Mouse (Mus musculus): Measurements from ENCODE around the gene Bloc1s3.

Bloc1s3 gene

DNA sequence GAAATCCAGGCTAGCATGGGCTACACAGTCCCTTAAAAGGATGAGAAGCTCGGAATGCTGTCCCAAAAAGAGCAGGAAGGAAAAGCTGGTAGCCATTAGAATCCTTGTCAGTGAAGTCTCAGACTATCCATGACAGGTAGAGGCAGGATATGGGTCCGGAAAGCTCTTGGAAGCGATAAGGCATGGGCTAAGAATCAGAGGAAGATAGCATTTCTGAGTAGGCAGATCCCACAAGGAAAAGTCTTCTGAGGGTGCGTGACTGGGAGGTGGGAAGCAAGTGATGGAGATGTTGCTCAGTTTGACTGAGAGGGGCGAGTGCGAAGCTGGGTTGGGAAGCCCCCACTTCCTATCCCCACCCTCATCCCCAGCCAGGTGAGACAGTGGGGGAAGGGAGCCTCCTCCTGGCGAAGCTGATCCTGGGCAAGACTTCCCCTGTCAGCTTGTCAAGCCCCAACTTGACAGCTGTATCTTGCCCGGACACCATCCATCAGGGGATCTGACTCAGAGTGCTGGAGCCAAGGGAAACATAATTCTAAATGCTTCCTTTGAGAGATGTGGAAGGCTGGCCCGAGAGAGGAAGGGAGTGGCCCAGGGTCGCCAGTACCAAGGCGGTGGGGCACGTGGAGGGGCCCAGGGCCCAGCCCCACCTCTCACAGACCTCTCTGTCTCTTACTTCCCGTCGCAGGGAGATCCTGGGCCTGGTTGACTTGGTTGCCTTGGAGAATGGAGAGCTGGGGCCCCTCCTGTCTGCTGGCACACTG, 30.4 kb downstream of the Bloc1s3 start:
- no peak for DNase-seq (ENCODE audit: low spot score in 2 of 2)

DNA sequence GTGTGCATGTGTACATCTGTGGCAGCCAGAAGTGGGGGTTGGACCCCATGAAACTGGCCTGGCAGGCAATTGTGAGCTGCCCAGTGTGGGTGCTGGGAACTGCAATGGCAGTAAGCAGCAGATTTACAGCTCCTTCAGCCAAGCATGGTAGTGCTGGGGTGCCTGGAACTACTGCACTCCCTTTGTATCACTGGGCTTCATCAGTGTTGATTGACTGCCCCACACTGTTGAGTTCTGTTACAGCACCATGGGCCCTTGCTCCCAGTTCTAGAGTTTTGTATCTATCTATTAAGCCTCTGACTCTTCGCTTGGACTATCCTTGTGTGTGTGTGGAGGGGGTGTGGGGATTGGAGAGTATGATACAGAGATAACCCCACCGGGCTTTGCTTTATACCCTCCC, 31.1 kb downstream of the Bloc1s3 start:
- DNase-seq (ENCODE audit: low spot score in 2 of 2) = no peak

DNA sequence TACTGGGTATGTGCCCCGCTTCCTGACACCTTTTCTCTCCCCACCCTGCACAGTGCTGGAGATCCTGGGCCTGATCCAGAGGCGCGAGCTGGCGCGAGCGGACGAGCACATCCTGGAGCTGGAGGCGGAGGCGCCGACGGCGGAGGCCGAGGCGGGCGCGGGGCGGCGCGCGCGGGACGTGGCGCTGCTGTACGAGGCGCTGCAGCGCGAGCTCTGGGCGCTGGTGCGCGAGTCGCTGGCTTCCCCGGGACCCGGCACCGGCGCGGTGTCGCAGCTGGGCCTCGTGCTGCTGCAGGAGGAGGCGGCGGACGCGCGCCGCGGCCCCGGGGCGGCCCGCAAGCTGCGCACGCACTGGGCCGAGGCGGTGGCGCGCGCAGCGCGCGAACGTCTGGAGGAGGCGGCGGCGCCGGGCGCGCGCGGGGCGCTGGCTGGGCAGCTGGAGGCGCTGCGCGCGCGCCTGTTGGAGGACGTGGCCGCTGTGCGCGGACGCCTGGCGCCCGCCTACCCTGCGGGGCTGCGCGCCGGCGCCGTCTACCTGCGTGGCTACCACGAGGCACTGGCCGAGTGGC, 34.2 kb downstream of the Bloc1s3 start:
- peak; percentile 56 to 76 for DNase-seq (ENCODE audit: low spot score in 2 of 2)

DNA sequence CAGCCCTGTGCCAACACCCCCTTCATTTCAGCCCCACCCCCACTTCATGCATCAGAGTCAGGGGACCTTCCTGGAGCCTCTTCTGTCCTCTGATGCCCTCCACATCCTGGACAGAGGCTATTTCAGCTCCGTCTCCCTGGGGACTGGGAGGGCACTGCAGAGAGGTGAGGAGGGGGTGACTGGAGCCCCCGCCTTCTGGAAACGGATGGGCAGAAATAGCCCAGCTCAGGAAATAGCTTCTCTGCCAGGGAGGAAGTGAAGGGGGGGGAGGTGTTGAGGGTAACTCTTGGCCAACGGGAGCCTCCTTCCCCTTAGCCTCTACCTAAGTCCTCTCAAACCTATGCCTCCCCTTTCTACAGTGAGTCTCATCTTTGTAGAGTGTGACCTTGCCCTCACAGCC, 35.8 kb downstream of the Bloc1s3 start:
- no peak for DNase-seq (ENCODE audit: low spot score in 2 of 2)

DNA sequence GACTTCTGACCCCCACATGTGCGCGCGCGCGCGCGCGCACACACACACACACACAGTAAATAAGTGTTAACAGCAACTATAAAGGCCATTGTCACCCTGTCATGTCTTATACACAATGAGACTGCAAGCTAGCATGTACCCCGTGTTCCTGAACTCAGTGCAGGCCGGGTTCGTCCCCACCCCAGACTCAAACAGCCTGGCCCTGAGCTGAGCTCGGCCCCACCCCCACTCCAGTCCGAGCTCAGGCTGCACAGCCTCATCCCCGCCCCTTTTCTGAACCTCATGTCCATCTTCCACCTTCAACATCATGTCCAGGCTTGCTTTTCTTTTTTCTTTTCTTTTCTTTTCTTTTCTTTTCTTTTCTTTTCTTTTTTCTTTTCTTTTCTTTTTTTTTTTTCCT, 37.9 kb downstream of the Bloc1s3 start:
- no peak for DNase-seq (ENCODE audit: low spot score in 2 of 2)

DNA sequence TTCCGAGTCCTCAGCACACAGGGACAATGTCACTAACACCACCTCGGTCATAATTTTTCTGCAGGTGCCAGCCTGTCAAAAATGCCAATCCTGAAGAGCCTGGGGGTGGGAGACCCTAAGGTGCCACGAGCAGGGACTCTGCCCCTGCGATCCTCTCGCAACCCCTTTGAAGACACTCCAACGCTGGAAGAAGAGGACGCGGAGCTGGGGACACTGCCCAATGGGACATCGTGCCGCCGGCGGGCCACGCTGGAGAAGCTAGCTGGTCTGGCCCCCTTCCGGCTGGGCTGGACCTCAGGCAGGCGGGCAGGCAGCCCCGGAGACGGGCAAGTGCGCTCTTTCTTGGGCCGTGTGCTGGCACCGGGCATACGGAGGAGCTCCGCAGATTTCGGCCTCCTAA, 38.8 kb downstream of the Bloc1s3 start:
- no peak for DNase-seq (ENCODE audit: low spot score in 2 of 2)

DNA sequence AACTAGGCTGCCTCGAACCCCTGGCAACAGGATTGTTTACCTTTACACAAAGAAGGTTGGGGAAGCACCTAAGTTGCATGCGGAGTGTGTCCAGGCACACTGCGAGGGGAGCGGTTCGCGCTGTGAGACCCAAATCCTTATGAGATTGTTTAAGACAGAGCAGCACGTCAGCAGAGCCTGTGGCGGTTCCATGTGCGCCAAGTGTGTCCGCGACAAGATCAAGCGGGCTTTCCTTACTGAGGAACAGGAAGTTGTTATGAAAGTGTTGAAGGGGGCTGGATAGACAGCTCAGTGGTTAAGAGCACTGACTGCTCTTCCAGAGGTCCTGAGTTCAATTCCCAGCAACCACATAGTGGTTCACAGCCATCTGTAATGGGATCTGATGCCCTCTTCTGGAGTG, 39.9 kb downstream of the Bloc1s3 start:
- no peak for DNase-seq (ENCODE audit: low spot score in 2 of 2)

DNA sequence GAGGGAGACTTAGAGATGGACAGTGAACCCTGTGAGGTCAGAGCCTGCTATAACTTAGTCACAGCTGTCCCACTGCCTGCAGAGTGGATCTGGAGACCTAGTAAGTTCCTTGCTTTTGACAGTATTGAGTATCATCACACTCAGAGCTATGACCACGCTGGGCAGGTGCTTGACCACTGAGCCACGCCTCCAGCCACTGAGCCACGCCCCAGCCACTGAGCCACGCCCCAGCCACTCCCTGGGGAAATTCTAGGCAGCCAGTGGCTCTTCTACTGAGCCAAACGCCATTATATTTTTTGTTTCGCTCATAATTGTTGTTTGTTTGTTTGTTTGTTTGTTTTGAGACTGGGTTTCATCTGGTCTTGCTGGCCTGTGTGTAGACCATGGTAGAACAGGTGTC, 40.5 kb downstream of the Bloc1s3 start:
- no peak for DNase-seq (ENCODE audit: low spot score in 2 of 2)

DNA sequence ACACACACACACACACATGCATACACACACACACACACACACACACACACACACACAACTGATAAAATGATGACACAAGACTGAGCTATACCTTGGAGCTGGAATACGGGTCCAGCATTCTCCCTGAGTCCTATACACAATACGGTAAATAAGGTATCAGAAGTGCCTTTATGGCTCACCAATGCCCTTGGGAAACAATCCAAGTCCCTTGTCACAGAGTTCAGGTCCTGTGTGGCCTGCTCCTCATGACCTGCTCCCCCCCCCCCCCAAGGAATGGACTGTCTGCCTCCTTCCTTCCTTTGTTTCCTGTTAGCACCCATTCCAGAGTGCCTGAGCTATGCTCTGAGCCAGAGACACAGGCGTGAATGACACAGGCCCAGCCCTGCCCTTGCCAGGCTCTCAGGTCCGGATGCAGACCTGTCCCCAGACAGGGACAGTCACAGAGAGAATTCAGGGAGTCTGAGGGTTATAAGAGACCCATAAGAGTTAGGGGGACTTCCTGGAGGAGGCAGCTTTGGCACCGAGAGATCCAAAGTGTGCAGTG, 41.5 kb downstream of the Bloc1s3 start:
- DNase-seq (ENCODE audit: low spot score in 2 of 2) = no peak

DNA sequence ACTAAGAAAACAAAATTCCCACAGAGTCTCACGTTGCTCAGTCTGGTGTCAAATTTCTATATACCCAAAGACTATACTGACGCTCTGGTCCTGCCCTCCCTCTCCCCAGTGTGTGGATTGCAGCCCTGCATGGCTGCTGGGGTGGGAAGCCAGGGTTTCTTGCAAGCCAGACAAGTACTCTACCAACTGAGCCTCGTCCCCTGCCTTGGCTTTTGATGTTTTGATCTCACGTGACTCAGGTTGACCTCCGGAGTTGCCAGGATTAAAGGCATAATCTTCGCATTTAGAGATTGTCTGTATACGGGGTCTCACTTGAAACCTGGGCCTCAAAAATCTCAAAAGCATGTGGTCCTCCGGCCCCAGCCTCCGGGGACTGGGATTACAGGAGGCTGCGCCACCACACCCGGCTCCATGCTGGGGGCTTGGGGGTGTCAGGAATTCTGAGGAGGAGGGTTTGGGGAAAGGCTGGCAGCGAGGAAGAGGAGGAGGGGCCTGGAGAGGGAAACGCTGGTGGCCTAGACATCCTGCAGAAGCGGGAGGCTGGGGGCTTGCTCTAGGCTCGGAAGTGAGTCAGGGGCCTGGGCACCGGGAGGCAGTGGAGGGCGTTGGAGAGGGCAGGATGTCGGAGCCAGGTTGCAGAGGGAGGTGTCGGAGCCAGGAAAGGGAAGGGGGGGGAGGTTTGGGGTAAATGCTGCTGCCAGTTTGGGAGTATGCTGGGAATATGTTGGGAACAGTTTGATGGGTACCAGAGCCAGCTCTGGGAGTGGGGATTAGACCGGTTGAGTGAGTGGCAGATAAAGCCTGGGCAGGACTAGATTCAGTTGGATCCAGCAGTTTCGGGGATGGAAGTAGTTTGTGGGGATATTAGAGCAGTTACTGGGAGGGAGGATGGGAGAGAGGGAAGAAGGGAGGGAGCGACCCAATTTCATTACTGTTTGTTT, 43.5 kb downstream of the Bloc1s3 start:
- DNase-seq (ENCODE audit: low spot score in 2 of 2) = no peak

DNA sequence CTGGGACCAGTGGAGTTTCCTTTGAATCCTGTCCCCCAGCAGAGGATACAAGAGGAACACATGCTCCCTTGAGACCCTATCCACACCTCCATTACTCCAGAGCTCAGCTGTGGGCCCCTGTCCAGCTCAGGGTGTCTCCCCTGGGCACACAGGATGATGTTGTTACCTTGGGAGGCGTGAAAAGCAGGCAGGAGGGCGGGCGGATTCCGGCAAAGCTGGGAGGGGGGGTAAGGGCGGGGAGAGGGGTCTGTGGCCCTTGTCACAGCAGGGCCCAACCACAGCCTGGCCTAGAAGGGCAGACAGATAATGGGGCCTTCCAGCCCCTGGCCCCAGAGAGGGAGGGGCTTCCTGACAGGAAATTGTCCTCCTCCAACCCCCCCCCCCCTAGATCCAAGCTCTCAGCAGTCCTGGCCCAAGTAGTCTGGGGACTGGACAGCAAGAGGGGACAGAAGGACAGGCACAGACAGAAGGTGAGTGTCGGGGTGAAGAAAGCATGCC, 45.2 kb downstream of the Bloc1s3 start, which contains the start of gene Exoc3l2:
Exoc3l2 (plus strand) TSS at position 448 of the 498 bp plus-strand sequence.
- DNase-seq (ENCODE audit: low spot score in 2 of 2) = no peak

DNA sequence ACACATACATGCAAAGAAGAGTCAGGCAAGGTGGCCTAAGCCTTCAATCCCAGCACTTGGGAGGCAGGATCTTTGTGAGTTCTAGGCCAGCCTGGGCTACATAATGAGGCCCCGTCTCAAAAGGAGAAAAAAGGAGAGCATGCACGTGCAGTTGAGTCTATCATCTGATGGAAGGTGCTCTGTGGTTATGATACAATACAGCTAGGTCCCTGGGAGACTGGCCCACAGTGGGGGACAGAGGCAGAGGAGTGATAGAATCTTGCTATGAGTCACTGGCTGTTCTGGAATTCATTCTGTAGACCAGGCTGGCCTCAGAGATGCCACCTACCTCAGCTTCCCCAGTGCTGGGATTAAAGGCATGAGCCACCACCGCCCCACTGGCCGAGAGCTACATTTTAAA, 45.7 kb downstream of the Bloc1s3 start:
- no peak for DNase-seq (ENCODE audit: low spot score in 2 of 2)

DNA sequence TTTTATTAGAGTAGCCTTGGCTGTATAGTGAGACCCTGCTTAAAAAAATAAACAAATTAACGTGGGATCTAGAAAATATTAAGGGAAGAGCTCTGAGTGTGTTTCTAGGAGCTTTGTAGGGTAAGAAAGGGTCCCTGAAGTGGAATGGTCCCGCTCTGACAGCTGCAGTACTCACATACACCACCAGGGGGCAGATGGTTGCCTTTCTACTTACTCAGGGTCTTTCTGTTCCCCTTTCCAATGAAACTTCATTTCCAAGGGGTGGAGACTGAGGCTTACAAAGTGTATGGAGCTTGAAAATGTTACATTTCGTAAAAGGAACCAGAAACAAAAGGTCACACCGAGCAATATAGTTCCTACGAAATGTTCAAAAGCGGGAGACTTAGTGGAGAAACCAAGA, 46.7 kb downstream of the Bloc1s3 start:
- DNase-seq (ENCODE audit: low spot score in 2 of 2) = peak; percentile 48 to 78

DNA sequence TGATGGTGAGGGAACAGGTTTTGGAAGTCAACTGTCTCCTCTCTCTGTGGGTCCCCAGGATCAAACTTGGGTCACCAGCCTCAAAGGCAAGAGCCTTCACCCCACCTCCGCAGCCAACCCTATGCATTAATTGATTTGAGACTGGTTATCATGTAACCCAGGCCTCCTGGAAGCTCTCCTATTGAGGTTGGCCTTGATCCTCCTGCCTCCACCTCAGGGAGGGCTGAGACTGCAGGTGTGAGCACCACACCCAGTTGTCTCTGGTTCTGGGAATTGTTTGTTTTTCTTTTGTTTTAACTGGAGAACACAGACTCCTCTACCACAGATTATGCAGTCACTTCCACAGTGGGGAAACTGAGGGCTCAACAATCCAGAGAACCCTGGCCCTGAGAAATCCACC, 47.7 kb downstream of the Bloc1s3 start:
- DNase-seq (ENCODE audit: low spot score in 2 of 2) = no peak

DNA sequence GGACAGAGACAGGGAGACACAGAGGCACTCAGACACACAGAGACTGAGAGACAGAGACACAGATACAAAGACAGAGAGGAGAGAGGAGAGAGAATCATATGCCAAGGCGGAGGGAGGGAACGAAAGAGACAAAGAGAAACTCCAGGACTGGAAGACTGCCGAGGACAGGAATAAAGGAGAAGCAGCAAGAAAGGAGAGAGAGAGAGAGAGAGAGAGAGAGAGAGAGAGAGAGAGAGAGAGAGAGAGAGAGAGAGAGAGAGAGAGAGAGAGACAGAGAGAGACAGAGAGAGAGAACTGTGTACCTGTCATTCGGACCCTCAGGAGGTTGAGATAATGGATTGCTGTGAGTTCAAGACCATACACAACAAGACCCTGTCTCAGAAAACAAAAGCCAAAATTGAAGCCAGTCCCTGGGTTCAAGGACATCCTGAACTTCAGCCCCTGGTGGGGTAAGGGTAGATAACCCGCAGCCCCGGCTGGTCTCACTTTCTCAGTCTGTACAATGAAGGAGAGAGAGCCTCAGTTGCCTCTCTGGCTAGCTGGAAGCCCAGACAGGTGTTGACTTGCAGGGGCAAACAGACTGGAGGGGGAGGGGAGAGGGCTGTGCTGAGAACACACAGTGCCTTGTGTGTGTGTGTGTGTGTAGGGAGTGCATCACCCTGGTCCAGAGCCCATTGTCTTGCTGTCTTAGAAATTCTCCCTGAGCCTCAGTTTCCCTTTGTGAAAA, 48.9 kb downstream of the Bloc1s3 start:
- no peak for DNase-seq (ENCODE audit: low spot score in 2 of 2)

DNA sequence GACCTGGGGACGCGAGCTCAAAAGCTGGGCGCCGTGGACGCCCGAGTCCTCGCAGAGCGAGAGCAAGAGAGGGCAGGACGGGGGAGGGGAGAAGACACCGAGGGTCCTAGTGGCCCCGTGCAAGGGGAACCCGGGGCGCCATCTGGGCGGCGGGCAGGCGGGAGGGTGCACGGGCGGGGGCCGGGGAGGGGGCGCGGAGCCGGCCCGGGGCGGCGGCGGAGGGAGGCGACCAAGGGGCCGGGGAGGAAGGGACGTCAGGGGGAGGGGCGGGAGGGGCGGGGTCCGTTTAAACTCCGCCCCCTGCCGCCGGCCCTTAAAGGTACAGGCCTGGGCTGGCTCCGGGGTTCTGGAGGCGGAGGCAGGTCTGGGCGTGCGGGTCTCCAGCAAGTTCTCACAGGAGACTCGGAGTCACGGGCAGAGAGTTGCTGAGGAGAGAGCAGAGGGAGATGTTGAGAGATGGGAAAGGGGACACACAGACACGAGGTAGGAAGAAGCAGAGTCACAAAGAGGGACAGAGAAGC, 49.5 kb downstream of the Bloc1s3 start, which contains the start of gene Mark4:
Mark4 (minus strand) TSS at position 231 of the 521 bp plus-strand sequence.
- DNase-seq (ENCODE audit: low spot score in 2 of 2) = peak; percentile 44 to 74

DNA sequence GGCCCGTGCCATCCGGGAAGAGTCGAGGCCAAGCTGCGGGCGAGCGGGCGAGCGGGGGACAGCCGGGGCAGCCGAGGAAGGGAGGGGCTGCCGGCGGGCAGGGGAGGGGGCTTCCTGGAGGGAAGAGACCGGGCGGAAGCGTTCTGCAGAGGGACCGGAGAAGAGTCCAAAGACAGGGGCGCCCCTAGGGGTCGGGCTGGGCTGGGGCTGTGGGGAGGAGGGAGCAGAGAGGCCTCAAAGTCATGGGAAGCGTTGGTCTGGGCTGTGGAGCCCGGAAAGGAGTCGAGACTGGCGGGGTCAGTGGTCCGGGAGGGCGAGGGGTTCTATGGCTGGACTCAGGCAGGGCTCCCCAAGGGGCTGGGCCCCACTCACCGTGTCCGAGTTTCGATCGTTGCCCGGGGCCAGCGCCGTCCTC, 50.1 kb downstream of the Bloc1s3 start:
- peak; percentile 65 to 68 for DNase-seq (ENCODE audit: low spot score in 2 of 2)

DNA sequence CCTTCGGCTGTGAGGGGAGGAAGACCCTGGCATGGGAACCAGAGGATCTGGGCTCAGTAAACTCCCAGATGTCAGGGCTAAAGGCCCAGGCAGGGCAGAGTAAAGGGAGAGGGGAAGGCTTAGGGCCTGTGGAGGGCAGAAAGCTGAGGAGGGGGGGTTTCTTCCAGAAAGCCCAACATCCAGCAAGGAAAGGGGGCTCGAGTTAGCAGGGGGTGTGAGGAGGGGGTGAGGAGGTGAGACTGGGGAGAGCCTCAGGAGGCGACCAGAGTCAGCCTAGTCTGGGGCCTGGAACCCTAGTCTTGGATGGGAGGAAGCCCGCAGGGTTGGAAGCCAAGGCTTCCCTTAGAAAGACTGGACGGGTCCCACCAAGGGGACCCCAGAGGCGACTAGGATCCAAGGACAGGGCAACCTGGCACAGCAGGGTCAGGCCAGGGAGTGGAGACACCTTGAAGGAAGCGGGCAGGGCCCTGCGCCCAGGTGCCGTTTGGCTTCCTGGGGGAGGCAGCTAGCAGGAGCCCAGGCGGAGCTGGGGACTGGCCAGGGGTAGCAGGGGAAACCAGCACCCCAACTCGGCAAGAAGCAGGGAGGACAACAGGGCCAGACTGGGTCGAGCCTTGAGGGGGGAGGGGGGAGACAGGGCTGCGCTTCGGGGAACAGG, 50.6 kb downstream of the Bloc1s3 start:
- DNase-seq (ENCODE audit: low spot score in 2 of 2) = peak in 1 of 2 experiments; percentile 24

DNA sequence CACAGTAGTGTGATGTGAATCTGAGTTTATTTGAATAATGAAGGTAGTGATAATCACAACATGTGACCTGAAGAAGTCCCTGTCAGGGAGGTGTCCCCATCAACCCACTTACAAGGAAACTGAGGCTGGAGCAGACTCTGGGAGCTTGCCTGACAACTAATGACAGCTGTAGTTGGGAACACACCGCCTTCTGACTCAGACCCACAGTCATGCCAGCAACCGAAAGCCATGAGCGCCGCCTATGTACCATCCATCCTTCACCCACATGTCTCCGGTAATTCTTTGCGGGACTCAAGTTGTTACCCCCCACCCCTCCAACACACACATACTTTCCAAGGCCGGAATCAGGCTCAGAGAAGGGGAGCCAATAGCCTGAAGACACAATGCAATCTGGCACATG, 51.5 kb downstream of the Bloc1s3 start:
- DNase-seq (ENCODE audit: low spot score in 2 of 2) = no peak

DNA sequence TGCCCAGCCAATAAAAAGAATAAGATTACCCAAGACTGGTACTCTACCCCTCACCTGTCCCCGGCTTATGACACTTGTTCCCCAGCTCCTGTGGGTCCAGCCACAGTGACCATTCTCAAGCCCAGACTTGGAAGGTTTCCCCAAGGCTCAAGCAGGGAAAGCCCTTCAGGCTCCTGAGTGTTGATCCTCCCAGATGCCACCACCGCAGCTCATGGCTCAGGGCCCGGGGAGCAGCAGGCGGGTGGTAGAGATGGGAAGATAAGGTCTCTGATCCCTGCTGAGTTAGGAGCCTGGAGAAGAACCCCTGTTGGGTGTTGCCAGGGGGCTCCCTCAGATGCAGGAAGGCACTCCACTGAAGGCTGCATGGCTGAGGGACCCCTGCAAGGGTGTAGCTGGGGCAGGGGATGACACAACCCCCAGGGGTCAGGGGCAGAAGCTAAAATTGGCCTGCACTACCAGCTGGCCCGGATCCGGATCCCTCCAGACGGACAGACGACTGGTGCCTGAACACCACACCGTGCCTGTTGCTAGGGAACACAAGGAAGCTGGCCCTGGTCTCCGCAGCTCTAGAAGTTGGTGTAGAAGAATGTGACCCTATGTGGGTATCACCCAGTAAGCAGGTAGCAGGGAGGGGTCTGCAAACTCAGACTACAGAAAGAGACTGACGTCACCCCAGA, 52.2 kb downstream of the Bloc1s3 start:
- DNase-seq (ENCODE audit: low spot score in 2 of 2) = no peak

Measured in frontal cortex, postnatal 10 days (tissue).